Mouse (Mus musculus) lung, postnatal 0 days (tissue): ENCODE data around the gene Cnot1. TPM values are rescaled to one million over a fixed set of nuclear protein-coding genes. Genes with fewer than 3 reads are reported as not detected.
A peak's percentile ranks its signal among the peaks of the same experiment; 100 is the strongest.

Source experiments
- ATAC-seq: fragments of 200-750 bp; cut with Nextera tagmentation; 2 replicates; pipeline ENCODE4 v1.8.0; 2017; ENCODE audit warnings: moderate library complexity
- DNase-seq: peaks from one replicate; pipeline ENCODE4 v3.0.0-alpha.2; 2016; ENCODE audit warnings: low spot score
- H3K27ac ChIP-seq: fragments of 300-500 bp; sonication (generic); 2 replicates; pipeline ENCODE4 v1.5.1; 2014; ENCODE audit warnings: antibody characterized with exemption, mild to moderate bottlenecking, low read length, mixed read lengths
- H3K27me3 ChIP-seq: fragments of 300-500 bp; sonication (generic); replicated peaks from 2 replicates; pipeline ENCODE4 v1.6.1; 2014; ENCODE audit warnings: low read length, mixed read lengths; ENCODE audit not compliant: insufficient read depth
- H3K36me3 ChIP-seq: fragments of 300-500 bp; sonication (generic); 2 replicates; pipeline ENCODE4 v1.6.1; 2014; ENCODE audit warnings: low read length, mixed read lengths; ENCODE audit not compliant: insufficient read depth
- H3K4me1 ChIP-seq: fragments of 300-500 bp; sonication (generic); 2 replicates; pipeline ENCODE4 v1.6.1; 2014; ENCODE audit warnings: antibody characterized with exemption, low read depth, low read length, mixed read lengths; ENCODE audit not compliant: insufficient read depth
- H3K4me2 ChIP-seq: fragments of 300-500 bp; sonication (generic); replicated peaks from 2 replicates; pipeline ENCODE4 v1.6.1; 2014; ENCODE audit warnings: low read depth, mild to moderate bottlenecking, low read length, moderate library complexity, mixed read lengths
- H3K4me3 ChIP-seq: fragments of 300-500 bp; sonication (generic); 2 replicates; pipeline ENCODE4 v1.5.1; 2014; ENCODE audit warnings: low read depth, low read length
- H3K9ac ChIP-seq: fragments of 300-500 bp; sonication (generic); replicated peaks from 2 replicates; pipeline ENCODE4 v1.6.1; 2014; ENCODE audit warnings: low read depth, mild to moderate bottlenecking
- H3K9me3 ChIP-seq: fragments of 300-500 bp; sonication (generic); 2 replicates; pipeline ENCODE4 v1.6.1; 2016; ENCODE audit warnings: low read length, mixed read lengths
- CTCF ChIP-seq: IDR thresholded peaks from 2 replicates; pipeline ENCODE4 v1.5.1; 2016; ENCODE audit warnings: antibody characterized with exemption, mild to moderate bottlenecking
- EP300 ChIP-seq: IDR thresholded peaks from 2 replicates; pipeline ENCODE4 v1.6.1; 2016; ENCODE audit warnings: antibody characterized with exemption, mild to moderate bottlenecking, control low read depth
- WGBS: fragments of 180-500 bp; shearing (Covaris S2); extraction: QIAGEN DNeasy Blood & Tissue Kit; methylation state at CpG from one replicate; pipeline ENCODE4 v1.1.7; 2014; 5-methylcytosine and 5-hydroxymethylcytosine counted together
- polyA plus RNA-seq: library from polyadenylated mRNA; unstranded; fragments of >200 nt; fragmentation: Nextera tagmentation; extraction: Ambion mirVana; gene quantifications from 2 replicates; pipeline ENCODE4 v1.2.1, GENCODE M21; 2015

The Cnot1 gene
- polyA plus RNA-seq, 1 experiment from 2014 or later, result 21.5 TPM

DNA sequence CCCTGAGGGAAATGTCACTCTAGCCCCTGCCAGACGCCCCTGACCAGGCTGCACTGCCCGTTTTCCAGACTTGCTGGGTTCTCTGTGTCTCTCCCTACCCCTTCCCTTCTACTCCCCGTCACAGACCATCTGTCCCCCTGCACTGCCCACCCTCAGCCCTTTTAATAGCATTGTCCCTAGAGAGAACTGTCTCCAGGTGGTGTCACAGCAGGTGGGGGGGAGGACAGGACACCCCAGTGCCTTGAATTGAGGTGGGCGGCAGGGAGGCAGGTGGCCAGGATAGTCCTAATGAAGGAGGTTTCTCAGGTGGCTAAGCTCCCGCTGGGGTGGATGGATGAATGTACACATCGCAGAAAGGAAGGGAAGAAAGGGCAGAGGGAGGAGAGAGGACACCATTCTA is 112.6 kb downstream of the Cnot1 start:
- TF ChIP-seq CTCF (no peak), EP300 (no peak)

DNA sequence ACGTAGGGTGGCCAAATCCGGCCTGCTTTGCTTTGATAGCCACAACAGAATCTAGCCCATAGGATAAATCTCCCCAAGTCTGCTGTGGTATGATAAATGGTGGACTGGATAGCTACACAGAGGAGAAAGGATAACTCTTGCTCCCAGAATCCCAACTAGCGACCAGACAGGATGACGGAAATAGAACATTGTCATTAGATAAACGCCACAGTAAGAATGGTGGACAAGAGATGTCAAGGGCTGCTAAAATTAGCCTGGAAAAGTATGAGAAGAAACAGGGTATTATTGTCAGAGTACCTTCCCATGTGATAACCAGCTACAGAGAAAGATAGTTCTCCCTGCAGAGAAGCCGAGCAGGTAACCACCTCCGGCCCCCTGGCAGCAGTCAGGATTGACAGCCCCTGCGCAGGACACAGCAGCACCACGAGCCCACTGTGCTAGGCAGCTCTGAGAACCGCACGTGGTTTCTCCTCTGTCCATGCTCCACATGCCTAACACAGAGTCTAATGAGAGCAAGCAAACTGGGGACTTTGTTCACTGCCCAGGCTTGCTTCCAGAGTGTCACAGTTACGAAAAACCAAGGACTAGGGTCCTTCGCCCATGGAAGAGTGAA is 116.2 kb downstream of the Cnot1 start:
- H3K9me3 ChIP-seq, result no peaks in the 10 kb centered on the region
- H3K27me3 ChIP-seq, result 0 out of 2 replicates have a peak, but pooled peaks cover 6% of the 10 kb centered on the region
- H3K4me3 ChIP-seq, result no peak overlapping the region
- TF ChIP-seq CTCF (no peak), EP300 (no peak)
- no peak overlapping the region for H3K27ac ChIP-seq
- no peaks in the 10 kb centered on the region for H3K4me1 ChIP-seq
- WGBS, result 68% methylated on average over 13 of the region's 13 CpGs
- DNase-seq (no peak), ATAC-seq (no peak)
- H3K36me3 ChIP-seq, result no peaks in the 10 kb centered on the region
- no peak overlapping the region for H3K9ac ChIP-seq
- no peak overlapping the region for H3K4me2 ChIP-seq

More for the DNA sequence above, 112.6 kb downstream of the Cnot1 start:
- no peak overlapping the region for H3K4me3 ChIP-seq
- no peaks in the 10 kb centered on the region for H3K4me1 ChIP-seq
- H3K9me3 ChIP-seq, result no peaks in the 10 kb centered on the region
- H3K9ac ChIP-seq, result no peak overlapping the region
- ATAC-seq (no peak), DNase-seq (no peak)
- H3K36me3 ChIP-seq, result no peaks in the 10 kb centered on the region
- 0 out of 2 replicates have a peak, but pooled peaks cover 22% of the 10 kb centered on the region for H3K27me3 ChIP-seq
- H3K4me2 ChIP-seq, result no peak overlapping the region
- H3K27ac ChIP-seq, result no peak overlapping the region
- 27% methylated on average over 6 of the region's 6 CpGs for WGBS

DNA sequence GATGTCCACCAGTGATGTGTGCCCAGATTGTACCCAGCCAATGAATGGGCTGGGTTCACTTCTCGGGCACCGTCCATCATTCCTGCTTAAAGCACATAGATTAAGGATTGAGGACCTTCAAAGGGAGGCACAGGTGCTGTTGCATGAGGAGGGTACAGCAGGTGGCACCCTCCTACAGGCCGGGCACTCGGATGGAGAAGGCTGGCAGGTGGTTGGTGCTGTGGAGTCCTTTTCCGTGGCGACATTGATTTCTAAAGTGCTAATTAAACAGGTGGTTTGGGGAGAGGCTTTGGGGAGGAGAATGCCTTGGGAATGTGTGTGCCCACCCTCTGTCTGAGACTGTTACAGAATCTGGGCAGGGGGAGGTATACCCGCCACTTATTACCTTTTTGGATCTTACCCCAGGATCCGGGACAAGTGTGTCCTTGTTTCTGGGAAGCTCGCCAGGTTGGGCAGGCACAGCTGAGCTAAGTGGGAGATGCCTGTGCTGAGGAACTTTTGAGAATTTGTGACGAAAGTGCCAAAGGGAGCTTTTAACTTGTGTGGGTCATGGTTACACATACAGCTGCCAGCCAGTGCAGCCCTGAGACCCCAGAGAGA is 119.1 kb downstream of the Cnot1 start:
- no peak for TF ChIP-seq EP300
- no peak for TF ChIP-seq CTCF
- ATAC-seq (peak; percentile 76), DNase-seq (peak; percentile 73)
- Histone ChIP-seq H3K9me3 (no peaks in the 10 kb centered on the region), H3K4me3 (no peak overlapping the region), H3K4me1 (no peaks in the 10 kb centered on the region), H3K27me3 (no peaks in the 10 kb centered on the region), H3K9ac (no peak overlapping the region), H3K27ac (no peak overlapping the region), H3K4me2 (no peak overlapping the region), H3K36me3 (no peaks in the 10 kb centered on the region)
- WGBS, result 46% methylated on average over 10 of the region's 10 CpGs

DNA sequence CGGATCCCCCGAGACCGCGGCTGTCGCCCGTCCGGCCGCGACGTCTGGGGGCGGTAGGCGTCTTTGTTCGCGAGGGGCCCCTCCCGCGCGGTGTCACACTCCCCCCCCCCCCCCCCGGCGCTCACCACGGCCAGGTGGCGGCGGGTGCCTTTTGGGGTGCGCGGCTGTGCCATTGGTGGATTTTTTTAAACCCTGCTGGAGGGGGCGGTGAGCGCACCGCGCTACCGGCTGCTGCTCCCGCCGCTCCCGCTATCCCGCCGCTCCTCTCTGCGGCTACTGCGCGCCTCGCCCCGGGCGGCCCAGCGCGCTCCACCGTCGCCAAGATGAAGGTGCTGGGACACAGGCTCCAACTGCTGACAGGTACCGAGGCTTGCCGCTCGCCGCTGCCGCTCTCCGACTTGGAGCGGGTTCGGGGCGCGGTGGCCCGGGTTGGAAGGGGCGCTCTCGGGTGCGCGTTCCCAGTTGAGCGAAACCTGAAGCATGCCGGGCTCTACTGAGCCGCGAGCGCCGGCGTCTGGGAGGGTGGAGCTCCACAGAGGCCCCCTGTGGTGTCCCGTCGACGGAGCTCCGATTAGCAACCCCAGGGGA is 129.1 kb downstream of the Cnot1 start:
- TF ChIP-seq CTCF, result no peak
- TF ChIP-seq EP300, result no peak
- Histone ChIP-seq H3K9me3 (no peaks in the 10 kb centered on the region), H3K27me3 (peaks cover 33% of the 10 kb centered on the region), H3K4me3 (peak overlapping the region; percentile 45), H3K9ac (0 out of 2 replicates have a peak overlapping the region, but pooled peaks have one; percentile 16), H3K27ac (no peak overlapping the region), H3K4me1 (0 out of 2 replicates have a peak, but pooled peaks cover 7% of the 10 kb centered on the region), H3K4me2 (peak overlapping the region; percentile 92), H3K36me3 (no peaks in the 10 kb centered on the region)
- ATAC-seq (peak; percentile 49), DNase-seq (no peak)
- WGBS, result under 1% methylated on average over 59 of the region's 70 CpGs

DNA sequence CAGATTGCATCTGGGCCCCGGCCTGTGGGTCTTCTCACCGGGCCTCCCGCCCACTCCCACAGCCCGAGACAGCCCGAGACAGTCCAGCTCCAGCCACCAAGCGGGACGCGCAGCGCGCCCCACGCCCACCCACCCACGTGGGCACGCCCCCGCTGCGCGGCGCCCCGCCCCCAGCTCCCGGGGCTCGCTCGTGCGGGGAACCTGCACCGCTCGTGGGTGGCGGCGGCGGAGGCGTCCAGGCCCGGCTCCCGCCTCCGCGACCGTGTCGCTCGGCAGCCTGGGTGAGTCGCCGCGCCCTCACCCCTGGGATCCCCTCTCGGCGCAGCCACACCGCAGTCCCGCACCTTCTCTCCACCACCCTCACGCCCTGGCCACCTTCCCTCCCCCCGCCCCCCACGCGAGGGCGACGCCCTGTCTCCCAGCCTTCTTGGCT is 129.7 kb downstream of the Cnot1 start:
- peak overlapping the region; percentile 45 for H3K4me3 ChIP-seq
- 0 out of 2 replicates have a peak, but pooled peaks cover 7% of the 10 kb centered on the region for H3K4me1 ChIP-seq
- peak overlapping the region; percentile 92 for H3K4me2 ChIP-seq
- H3K27me3 ChIP-seq, result peaks cover 33% of the 10 kb centered on the region
- no peak for TF ChIP-seq EP300
- TF ChIP-seq CTCF, result no peak
- no peak overlapping the region for H3K27ac ChIP-seq
- ATAC-seq (peak; percentile 54), DNase-seq (no peak)
- 0 out of 2 replicates have a peak overlapping the region, but pooled peaks have one; percentile 16 for H3K9ac ChIP-seq
- no peaks in the 10 kb centered on the region for H3K9me3 ChIP-seq
- H3K36me3 ChIP-seq, result no peaks in the 10 kb centered on the region
- WGBS, result 2% methylated on average over 9 of the region's 48 CpGs

- Histone ChIP-seq H3K9ac (0 out of 2 replicates have a peak within 1 kb of the TSS, but pooled peaks have one; percentile 16), H3K36me3 (no peaks in the 10 kb centered on the region), H3K27ac (no peak within 1 kb of the TSS), H3K4me1 (0 out of 2 replicates have a peak, but pooled peaks cover 7% of the 10 kb centered on the region), H3K4me3 (peak within 1 kb of the TSS; percentile 45), H3K9me3 (no peaks in the 10 kb centered on the region), H3K27me3 (peaks cover 33% of the 10 kb centered on the region), H3K4me2 (peak within 1 kb of the TSS; percentile 92)
- TF ChIP-seq CTCF, result no peak
- no peak for TF ChIP-seq EP300
- DNase-seq, result no peak
- ATAC-seq, result no peak
- 38% methylated on average over 9 of the region's 9 CpGs for WGBS
Measured at GRCm38 (mm10) chr8:95676631-95677030, 130.6 kb downstream of the Cnot1 start, which contains the start of gene Ndrg4. TSS of gene Ndrg4 (plus strand) at chr8:95676980.
